Mouse (Mus musculus) liver, postnatal 0 days (tissue): ENCODE measurements around the gene Ltb4r1.

Source experiments
- CTCF ChIP-seq: sonication (generic); IDR thresholded peaks from 2 replicates; pipeline ENCODE4 v1.5.1; 2016; ENCODE audit warnings: antibody characterized with exemption, low read depth
- EP300 ChIP-seq: IDR thresholded peaks from 2 replicates; pipeline ENCODE4 v1.6.1; 2016; ENCODE audit warnings: antibody characterized with exemption, low read depth, mild to moderate bottlenecking

- no peak for TF ChIP-seq CTCF
- TF ChIP-seq EP300 = no peak
Observed at GRCm38 (mm10) chr14:55793946-55794345, 28.2 kb downstream of the Ltb4r1 start.
